Mouse (Mus musculus): ENCODE measurements around the gene Dync1i1.

Gene Dync1i1

DNA sequence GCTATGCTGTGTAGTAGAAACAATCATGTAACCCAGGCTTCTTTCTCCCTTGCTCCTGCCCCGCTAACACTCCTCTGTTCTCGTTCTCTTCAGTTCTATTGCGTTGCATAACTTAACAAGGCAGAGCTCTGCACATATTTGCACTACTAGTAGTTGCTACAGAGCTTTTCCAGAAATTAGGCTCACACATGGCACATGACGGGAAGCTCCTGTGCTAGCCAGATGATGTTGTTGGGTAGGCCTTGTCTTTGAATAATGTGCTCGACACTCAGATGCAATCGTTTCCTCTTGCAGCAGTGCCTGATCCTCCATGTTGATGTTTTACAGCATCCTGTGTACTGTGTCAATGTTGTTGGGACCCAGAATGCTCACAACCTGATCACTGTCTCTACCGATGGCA lies 240.9 kb downstream of the Dync1i1 start:
- intact Hi-C loops (cut with DNase I) = no loop called here

DNA sequence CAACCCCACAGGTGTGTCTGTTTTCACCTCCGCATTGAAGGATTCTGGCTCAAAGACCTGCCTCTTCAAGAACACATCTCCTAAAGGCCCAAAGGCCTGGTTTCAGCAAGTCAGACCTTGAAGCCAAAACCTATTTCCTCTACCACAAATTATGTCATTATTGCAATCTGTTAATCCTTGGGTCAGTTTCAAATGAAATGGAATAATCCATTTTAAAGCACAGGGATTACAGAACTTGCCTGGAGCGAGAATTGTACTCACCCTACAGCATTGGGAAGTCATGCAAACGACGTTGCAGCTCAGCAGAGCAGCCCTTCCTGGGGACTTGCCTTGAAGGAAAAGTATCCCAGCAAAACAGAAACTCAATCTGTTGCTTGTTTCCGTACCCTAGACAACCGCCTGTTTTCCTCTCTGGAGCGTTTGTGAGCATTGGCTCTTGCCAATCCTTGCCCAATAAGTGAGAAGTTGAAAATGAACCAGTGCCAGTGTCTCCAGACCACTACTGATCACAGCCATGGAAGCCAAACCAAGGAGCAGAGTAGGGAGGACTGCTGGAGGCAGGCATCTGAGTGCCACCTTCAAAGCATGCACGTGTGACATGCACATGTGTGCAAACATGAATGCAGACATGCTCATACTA lies 241.5 kb downstream of the Dync1i1 start:
- intact Hi-C loops (cut with DNase I) = no loop called here

DNA sequence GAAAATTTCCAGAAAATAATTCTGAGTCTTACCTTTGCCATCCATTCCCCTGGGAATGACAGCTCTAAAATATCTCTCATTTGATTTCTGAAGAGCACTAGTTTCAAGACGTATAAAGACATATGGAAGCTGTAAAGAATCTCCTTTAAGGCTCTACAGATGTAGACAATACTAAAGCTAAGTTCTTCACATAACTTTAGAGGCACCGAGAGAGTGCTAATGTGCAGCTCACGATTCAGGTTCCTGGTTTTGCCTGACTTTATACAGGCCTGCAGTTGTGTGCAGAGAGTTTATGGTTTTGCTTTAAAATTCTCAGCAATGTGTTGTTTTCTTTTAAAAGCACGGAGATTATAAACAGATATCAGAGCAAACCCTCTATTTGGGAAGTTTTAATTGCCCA lies 242.1 kb downstream of the Dync1i1 start:
- intact Hi-C loops (cut with DNase I) = no loop called here

DNA sequence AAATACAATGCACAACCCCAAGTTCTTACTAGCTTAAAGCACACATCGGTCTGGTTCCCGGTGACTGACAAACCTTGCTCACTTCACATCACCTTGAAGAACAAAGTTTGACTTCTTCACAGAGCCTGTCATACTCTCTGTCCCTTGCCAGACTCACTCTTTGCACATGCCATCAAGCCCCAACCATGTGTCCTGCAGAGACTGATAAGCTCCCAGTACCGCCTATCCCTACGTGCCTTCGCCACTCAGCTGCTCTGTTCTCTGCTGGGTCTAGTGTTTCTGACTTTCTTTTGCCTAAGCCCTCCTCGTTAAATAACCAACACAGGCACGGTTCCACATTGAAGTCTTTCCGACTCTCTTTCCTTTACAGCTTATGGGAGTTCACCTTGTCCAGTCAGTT lies 244.2 kb downstream of the Dync1i1 start:
- intact Hi-C loops (cut with DNase I) = no loop called here

DNA sequence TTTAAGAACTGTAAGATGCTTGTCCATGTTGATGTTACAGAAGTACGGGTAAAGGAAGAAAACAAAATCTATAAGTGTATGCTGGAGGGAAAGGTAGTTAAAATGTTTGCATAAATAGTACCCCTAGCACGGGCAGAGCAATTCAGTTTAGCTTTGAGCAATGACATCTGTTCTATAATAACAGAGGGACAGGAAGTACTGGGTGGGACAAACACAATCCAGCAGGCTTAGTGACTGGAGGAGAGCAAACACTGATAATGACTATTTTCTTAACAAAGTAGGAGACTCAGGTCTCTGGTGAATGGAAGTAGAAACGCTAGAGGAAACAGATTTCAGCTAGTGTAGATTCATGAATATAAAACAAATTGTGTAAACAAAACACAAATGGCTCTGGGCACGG lies 250.8 kb downstream of the Dync1i1 start:
- intact Hi-C loops (cut with DNase I) = no loop called here

DNA sequence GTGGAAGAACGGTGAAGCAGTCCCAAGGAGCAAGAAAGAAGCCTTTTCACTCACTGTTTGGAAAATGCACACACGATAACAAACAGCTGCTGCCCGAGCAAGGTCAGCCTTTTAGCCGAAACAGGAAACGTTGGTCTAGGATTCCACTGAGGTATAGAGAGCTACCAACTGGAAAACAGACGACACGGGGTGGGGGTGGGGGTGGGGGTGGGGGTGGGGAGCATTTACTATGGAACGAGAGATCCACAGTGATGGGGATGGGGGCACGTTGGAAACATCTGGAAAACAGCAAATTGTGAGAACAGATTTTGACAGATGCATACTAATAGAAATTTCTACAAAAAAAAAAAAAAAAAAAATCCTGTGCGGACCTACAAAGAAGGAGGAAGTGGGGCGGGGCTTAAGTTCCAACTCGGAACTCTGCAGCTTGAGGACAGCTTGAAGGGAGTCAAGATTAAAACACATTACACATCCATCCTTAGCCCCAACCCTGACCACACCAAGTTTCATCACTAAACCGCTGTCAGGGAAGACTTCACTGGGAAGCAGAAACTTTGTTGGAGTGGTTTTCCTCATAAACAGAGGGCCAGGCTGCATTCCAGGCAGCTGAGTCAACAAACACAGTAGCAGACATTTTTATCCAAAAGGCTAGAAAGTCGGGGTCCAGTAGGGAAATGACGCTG lies 251.9 kb downstream of the Dync1i1 start:
- intact Hi-C loops (cut with DNase I) = no loop called here

DNA sequence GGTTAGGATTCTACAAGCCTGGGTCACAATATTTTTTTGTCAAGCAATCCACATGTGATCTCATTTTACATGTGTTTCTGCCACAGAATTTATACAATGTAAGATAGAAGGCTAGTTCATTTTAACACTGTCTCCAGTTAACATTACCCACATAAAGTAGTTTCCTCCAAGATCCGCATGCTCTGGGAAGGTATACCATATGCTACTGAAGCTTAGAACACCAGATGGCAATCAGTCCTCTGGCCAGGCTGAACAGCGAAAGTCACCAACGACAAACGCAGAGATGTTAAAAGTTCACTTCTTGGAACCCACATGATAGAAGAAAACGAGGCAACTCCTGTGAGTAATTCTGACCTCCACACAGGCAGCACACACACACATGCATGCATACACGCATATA lies 265.8 kb downstream of the Dync1i1 start:
- intact Hi-C loops (cut with DNase I) = no loop called here

DNA sequence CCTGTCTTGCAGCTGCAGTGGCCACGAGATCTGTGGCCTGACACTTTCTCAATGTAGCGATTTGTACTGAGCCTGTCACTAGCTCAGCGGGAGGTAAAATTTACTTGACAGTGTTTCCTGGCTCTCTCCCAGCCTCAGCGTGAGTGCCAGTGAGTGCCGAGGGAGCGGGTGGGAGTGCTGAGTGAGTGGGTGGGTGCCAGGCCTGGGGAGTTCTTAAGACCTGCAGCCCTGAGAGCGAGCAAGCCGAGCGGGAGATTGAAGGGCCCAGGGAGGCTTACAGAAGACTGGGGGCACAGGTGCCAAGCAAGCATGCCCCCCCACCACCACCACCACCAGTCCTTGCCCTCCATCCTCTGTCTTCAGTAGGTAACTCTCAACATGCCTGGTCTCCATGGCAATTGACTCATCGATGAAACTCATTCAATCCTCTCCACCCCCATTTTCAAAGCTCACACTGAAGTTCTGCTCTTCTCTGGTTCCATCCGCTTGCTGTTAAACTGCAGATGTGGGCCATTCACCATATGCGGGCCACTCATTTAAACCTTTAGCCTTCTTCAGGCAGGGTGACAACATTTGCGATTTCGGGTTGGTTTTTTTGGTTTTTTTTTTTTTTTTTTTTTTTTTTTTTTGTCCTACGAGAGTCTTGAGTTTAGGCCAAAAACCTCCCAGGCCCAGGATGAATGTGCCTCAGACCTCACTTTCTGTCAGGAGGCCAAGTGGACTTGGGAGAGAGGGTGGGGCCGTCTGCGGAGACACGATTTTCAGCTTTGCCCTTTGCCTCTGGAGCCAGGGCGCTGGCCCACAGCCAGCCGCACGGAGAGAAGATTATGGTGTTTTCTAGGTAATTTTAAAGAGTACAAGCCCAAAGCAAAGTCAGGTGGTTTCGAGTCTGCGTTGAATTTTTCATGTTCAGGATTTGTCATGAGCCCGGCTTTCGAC lies 266.6 kb downstream of the Dync1i1 start:
- intact Hi-C loops (cut with DNase I) = no loop called here

DNA sequence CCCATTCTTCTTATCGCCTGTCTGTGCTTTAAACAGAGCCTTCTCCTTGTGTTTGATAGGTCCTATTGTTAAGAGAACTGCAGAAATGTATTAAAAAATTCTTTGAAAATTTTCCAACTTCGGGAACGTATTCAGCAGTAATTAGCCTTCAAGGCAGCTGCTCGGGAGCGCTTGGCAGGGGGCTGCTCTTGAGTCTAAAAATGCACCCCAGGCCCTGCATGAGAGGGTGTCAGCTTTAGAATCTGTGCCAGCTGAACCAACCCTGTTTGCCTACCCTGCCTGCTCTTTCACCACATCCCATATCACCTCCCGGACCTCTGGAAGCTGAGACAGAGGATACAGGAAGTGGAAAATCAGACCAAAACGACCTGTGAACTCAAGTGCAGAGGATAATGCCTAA lies 267.6 kb downstream of the Dync1i1 start:
- intact Hi-C loops (cut with DNase I) = no loop called here

DNA sequence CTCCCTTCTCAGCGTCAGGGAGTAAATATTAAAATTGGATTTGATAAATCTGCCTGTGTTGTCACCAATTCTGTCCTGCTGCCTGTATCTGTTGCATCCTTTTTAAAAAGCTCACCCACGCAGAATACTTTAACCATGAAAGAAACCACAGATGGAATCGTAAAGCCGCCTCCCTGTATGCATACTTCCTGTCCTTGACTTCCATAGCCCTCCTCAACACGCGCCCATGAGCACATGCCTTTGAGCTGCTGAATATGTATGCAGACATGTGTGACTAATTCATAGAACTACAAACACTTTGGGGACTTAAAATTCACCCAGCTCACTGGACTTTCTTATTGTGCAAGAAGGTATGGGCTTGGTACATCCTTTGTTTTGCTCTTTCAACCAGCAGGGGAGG lies 272.1 kb downstream of the Dync1i1 start:
- intact Hi-C loops (cut with DNase I) = no loop called here

DNA sequence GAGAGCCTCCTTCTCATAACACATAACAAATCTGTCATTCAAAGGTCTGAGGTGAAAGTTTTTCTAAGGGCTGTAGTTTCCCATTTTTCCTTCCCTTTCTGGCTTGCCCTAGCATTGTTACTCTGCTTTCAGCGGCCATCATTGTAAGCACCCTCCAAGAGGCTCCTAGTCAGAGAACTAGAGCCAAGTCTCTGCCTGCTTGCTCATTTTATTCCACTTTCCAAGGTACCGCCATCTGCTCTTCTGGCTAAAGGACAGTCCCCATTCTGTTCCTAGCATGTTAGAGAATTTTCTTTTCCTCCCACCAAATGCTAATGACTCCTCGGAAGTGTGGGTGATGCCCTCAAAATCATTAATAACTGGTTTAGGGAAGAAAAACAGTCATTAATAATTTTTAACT lies 276.6 kb downstream of the Dync1i1 start:
- intact Hi-C loops (cut with DNase I) = loop anchor here (10.0 kb wide), 2 partner anchors 583 to 913 kb away; no protein-coding TSS in a partner anchor

DNA sequence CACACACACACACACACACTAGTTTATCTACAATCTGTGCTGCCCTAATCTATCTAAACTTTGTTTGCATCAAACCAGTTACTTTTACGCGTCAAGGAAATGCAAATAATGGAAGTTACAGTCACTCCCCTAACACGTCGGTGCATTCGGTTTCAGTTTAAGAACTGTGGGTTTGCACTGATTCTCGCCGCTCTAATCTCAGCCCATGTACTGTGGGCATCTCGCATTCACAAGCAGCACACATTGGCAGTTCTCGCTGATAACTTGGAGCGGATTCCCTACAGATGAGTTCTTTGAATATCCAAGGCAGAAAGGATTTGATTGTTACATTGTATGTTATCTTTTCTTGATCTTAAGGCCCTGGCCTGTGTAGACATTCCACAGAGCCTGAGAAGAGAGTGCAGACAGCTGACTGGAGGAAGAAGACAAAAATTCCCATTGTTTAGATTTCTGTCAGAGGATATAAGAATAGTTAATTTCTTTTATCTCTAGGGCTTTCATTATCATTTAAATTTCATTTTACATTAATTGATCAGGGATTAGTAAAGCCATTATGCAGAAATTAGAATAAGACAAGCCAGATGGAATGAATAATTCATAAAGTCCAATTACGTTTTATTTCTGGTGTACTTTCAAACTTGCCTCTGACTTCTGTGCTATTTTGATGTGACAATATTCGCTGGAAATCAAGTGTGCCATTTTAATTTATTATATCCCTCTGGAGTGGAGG lies 279.5 kb downstream of the Dync1i1 start:
- intact Hi-C loops (cut with DNase I) = loop anchor here (5.0 to 10.0 kb wide), 3 partner anchors 580 to 910 kb away; no protein-coding TSS in a partner anchor

DNA sequence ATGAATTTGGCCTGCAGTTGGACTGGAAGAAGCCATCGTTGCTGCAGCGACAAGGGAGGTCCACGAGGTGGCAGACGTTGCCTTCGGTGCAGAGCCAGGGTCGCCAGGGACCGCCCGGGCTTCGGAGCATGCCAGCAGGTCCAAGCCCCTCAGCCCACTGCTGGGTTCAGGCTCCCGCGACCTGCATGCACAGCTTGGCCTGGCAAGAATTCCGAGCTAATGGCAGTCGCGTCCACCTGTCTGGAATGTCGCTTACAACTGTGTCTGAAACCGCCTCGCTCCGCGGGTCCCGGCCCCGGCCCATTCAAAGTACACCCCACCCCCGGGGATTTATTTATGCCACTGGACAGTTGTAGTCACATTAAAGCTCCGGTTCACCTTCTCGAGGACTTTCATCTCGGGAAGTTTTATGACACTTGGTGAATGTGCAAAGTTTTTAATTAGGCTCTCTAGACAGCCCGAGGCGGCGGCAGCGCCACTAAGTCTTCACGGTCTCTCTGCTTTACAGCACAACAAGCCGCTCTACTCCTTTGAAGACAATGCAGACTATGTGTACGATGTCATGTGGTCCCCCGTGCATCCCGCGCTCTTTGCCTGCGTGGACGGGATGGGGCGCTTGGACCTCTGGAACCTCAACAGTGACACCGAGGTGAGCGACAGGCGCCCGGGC lies 280.5 kb downstream of the Dync1i1 start:
- intact Hi-C loops (cut with DNase I) = loop anchor here (5.0 to 10.0 kb wide), 3 partner anchors 579 to 909 kb away; no protein-coding TSS in a partner anchor

DNA sequence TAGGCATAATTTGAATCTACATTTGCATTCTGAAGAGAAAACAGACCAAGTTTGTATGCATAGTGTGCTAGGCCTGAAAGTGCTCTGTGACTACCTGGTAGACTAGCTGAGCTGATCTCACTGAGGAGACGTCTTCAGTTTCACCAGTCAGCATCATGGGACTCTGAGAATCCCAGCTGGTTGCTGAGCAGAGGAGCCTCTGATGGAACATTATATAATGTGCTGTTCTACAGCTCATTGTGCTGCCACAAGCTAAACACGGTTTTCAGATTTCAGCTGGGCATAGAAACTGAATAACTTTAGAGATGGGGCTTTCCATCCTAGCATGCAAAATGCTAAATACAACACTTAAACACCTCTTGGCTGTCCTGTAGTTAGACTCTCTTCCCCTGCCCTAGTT lies 285.9 kb downstream of the Dync1i1 start:
- intact Hi-C loops (cut with DNase I) = no loop called here

DNA sequence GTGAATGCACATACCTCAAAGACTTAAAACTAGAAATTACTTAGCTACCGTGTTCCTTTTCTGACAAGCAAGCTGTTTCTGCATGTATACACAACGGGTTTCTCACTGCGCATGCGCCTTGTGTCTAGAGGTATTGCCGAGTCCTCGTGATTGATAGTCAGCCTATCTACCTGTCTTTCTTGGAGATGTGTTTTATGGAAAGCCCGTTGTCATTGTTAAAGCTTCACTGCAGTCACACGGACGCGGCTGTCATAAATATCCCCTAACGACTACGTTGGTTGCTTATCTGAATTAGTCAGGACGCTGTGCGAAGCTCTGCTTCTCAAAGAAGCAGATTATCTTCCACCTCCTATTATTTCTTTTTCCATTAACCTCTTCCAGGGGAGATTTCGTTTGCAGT lies 290.2 kb downstream of the Dync1i1 start:
- intact Hi-C loops (cut with DNase I) = no loop called here

DNA sequence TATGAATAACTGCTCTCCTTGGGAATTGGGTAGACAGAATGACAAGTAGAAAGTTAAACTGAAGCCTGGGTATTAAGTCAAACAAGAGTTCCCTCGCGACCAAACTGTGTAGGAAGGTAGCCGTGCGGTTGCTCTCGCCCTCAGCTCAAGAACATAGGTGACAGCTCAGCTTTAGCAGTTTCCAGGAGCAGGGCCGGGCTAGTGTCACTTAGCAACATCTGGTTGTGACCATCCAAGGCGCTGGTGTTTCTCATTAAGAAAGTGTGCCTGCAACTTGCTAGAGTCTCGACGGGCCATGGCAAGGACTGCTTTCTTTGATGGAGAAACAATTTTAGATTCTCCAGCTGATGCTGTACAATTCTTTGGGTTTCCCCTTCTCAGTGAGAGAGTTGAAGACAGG lies 291.5 kb downstream of the Dync1i1 start:
- intact Hi-C loops (cut with DNase I) = no loop called here

DNA sequence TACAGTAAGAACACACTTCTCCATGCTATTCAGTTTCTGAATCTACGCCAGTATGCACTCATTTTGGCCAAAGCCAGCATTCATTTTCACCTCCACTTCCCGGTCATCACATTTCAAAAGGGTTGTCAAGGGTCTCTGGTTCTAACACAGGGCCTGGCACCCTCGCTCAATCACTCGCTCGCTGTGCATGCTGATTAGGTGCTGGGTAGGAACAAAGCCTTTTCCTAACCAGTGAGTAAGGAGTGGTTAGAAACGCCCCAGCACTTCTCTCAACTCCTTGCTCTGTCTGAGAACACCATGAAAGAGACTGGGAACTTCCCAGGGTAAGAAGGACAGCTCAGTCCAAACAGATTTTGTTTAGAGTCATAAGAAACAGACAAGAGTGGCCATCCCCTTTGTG lies 298.5 kb downstream of the Dync1i1 start:
- intact Hi-C loops (cut with DNase I) = no loop called here

DNA sequence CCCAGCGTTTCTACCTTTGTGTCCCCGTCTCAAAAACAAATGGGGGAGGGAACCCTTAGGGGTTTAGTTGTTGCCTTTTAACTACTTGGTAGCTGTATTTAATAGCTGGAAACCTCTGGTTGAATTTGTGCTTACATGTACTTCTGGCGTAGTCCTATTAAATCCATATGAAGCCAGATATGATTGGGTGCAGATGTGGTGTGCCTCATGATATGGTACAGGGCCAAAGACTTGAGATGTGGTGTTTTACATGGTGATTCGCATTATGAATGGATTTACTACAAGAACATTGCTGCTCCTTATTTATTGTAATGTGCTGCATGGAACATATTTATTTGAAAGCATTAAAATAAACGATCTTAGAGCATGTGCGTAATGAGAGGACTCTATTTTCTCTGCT lies 302.2 kb downstream of the Dync1i1 start:
- intact Hi-C loops (cut with DNase I) = no loop called here

DNA sequence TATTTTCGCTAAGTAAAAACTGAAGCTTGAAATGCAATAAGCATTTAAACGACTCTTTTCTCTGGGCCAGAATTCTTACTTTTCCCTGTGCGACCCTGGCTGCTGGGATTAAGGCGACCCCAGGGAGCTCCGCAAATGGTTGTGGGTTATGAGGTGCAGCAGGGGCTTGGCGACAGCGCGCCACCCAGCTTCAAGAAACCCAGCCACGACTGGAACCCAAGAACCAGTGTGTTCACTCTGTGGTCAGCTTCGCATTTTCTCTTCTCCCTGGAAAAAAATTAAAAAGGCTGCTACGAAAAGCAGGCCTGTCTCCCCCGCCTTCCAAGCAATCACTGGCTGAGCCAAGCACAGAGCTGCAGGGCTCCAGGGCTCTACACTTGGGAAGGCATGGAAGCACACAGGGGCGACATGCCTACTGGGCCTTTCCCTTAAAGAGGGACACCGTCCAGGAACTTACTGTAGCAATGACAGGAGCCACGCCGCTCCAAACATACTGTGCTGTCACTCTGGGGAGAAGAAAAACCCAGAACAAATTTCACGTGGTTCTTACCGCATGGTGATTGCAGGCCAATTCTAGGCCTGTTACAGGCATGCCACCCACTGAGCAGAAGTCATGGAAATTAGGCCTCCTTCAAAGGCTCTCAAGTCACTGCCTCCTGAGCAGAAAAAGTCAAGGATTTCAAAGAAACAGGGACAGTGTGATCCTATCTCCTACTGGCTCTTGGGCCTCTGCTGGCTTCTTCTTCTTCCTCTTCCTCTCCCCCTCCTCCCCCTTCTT lies 313.5 kb downstream of the Dync1i1 start:
- intact Hi-C loops (cut with DNase I) = no loop called here

All from adrenal gland (tissue).